Mouse (Mus musculus): ENCODE results near the gene Gpc2. TPM values are rescaled to one million over a fixed set of nuclear protein-coding genes. Genes with fewer than 3 reads are reported as not detected.

Gene Gpc2
- polyA plus RNA-seq, 1 experiment from 2014 or later = 15.0 TPM

DNA sequence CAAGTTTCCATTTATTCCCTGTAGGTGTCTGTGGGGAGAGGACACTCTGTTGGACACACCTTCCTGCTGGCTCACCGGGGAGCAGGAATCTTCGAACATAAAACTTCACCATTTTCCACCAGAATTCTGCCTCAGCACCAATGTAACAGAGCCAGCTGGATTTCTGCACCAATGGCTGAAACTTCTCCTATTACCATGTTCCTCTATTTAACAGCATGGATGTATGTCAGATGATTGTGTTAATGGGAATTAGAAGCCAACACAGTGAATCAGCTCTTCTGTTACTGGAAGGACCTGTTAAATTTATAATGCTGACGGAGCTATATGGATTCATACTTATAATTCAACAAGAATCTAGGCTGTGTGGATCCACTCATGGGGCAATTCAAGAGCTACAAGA lies 50.3 kb downstream of the Gpc2 start:
- Histone ChIP-seq H3K9ac (ENCODE audit: low read length) (no peak overlapping the region), H3K36me3 (ENCODE audit: control insufficient read depth, insufficient read depth, low read length) (no peaks in the 10 kb centered on the region)
- no peak for ATAC-seq (ENCODE audit: insufficient read depth, low FRiP score)

DNA sequence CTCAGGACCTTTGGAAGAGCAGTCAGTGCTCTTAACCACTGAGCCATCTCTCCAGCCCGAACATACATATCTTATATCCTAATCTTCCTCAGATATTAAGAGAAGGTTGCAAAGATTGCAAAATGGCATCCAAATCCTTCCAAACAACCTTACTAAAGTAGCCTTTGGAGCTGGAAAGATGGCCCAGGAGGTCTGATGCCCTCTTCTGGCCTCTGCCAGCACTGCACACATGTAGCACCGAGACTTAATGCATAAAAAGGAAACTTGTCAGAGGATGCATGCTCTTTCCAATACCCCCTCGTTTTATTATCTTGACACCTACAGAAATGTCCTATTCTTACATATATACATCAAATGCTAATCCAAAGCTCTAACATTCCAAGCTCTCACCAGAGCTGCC lies 51.8 kb downstream of the Gpc2 start:
- WGBS = 59% methylated on average over 3 of the region's 3 CpGs
- Histone ChIP-seq H3K27me3 (ENCODE audit: control insufficient read depth, insufficient read depth, low read length) (no peaks in the 10 kb centered on the region), H3K4me1 (ENCODE audit: control insufficient read depth, insufficient read depth, low read length) (no peaks in the 10 kb centered on the region), H3K4me2 (ENCODE audit: low read depth, low read length) (no peak overlapping the region), H3K27ac (ENCODE audit: low read length) (no peak overlapping the region), H3K9me3 (replicated peaks; ENCODE audit: control insufficient read depth, low read length) (no peaks in the 10 kb centered on the region), H3K36me3 (ENCODE audit: control insufficient read depth, insufficient read depth, low read length) (no peaks in the 10 kb centered on the region), H3K4me3 (replicated peaks; ENCODE audit: low read length) (no peak overlapping the region), H3K9ac (ENCODE audit: low read length) (no peak overlapping the region)
- no peak for ATAC-seq (ENCODE audit: insufficient read depth, low FRiP score)

More for the DNA sequence above, 50.3 kb downstream of the Gpc2 start:
- Histone ChIP-seq H3K4me1 (ENCODE audit: control insufficient read depth, insufficient read depth, low read length) (no peaks in the 10 kb centered on the region), H3K27me3 (ENCODE audit: control insufficient read depth, insufficient read depth, low read length) (no peaks in the 10 kb centered on the region), H3K4me3 (replicated peaks; ENCODE audit: low read length) (no peak overlapping the region), H3K27ac (ENCODE audit: low read length) (no peak overlapping the region), H3K4me2 (ENCODE audit: low read depth, low read length) (no peak overlapping the region), H3K9me3 (replicated peaks; ENCODE audit: control insufficient read depth, low read length) (no peaks in the 10 kb centered on the region)
- WGBS = 88% methylated on average over 3 of the region's 3 CpGs

DNA sequence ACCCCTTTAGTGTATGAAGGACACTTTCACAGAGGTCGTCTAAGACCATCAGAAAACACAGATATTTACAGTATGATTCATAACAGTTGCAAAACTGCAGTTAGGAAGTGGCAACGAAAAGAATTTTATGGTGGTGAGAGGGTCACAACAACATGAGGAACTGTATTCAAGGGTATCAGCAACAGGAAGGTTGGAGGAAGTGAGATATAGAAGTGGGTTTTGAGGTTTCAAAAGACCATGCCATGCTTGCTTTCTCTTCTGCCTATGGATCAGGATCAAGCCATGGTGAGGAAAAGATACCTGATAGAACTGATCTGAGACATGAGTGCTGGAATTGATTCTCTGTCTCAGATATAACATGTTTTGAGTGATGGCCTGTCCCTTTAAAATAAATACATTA lies 52.4 kb downstream of the Gpc2 start:
- no peaks in the 10 kb centered on the region for H3K27me3 ChIP-seq (ENCODE audit: control insufficient read depth, insufficient read depth, low read length)
- WGBS = 71% methylated on average over 2 of the region's 2 CpGs

DNA sequence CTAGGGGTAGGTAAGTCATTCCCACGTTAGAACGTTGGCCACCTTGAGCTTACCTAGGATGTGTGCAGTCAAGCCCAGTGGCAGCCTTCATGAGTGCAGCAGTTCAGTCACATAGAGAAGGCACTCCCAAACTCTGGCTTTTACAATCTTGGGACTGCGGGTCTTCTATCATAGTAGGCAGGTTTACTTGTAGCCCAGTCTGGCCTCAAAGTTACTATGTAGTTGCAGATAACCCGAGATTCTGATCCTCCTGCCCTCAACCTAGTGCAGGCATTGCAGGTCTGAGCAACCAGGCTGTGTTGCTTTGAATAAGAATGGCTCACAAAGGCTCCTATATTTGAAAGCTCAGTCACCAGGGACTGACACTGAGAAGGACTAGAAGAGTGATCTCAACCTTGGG lies 53.3 kb downstream of the Gpc2 start:
- WGBS = 69% methylated on average over 4 of the region's 4 CpGs
- ATAC-seq (ENCODE audit: insufficient read depth, low FRiP score) = no peak
- Histone ChIP-seq H3K27ac (ENCODE audit: low read length) (no peak overlapping the region), H3K9me3 (replicated peaks; ENCODE audit: control insufficient read depth, low read length) (no peaks in the 10 kb centered on the region), H3K27me3 (ENCODE audit: control insufficient read depth, insufficient read depth, low read length) (no peaks in the 10 kb centered on the region), H3K4me1 (ENCODE audit: control insufficient read depth, insufficient read depth, low read length) (no peaks in the 10 kb centered on the region), H3K36me3 (ENCODE audit: control insufficient read depth, insufficient read depth, low read length) (no peaks in the 10 kb centered on the region), H3K9ac (ENCODE audit: low read length) (no peak overlapping the region), H3K4me3 (replicated peaks; ENCODE audit: low read length) (no peak overlapping the region), H3K4me2 (ENCODE audit: low read depth, low read length) (no peak overlapping the region)

More for the DNA sequence above, 52.4 kb downstream of the Gpc2 start:
- ATAC-seq (ENCODE audit: insufficient read depth, low FRiP score) = no peak
- Histone ChIP-seq H3K36me3 (ENCODE audit: control insufficient read depth, insufficient read depth, low read length) (no peaks in the 10 kb centered on the region), H3K27ac (ENCODE audit: low read length) (no peak overlapping the region), H3K4me1 (ENCODE audit: control insufficient read depth, insufficient read depth, low read length) (no peaks in the 10 kb centered on the region), H3K9ac (ENCODE audit: low read length) (no peak overlapping the region), H3K9me3 (replicated peaks; ENCODE audit: control insufficient read depth, low read length) (no peaks in the 10 kb centered on the region), H3K4me2 (ENCODE audit: low read depth, low read length) (no peak overlapping the region), H3K4me3 (replicated peaks; ENCODE audit: low read length) (no peak overlapping the region)

DNA sequence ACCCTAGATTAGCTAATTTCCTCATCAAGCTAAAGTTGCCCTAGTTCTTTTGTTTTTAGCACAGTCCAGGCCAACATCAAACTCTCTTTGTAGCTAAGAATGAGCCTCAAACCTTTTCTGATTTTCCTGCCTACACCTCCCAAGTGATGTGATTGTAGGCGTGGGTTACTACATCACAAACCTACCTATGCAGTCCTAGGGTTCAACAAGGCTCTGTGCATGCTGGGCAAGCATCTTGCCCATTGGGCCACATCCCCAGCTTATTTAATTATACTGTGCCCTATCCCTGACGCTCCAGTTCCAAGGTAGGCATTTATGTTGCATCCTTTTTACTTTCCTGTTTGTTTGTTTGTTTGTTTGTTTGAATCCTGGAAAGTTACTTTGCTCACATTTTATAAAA lies 54.1 kb downstream of the Gpc2 start, which contains the start of gene Nxpe5:
Nxpe5 (plus strand) TSS at position 199 of the 400 bp plus-strand sequence.
- no peak within 1 kb of the TSS for H3K9ac ChIP-seq (ENCODE audit: low read length)
- H3K4me3 ChIP-seq (replicated peaks; ENCODE audit: low read length) = no peak within 1 kb of the TSS
- H3K36me3 ChIP-seq (ENCODE audit: control insufficient read depth, insufficient read depth, low read length) = no peaks in the 10 kb centered on the region
- 48% methylated on average over 2 of the region's 2 CpGs for WGBS
- no peaks in the 10 kb centered on the region for H3K9me3 ChIP-seq (replicated peaks; ENCODE audit: control insufficient read depth, low read length)
- no peak within 1 kb of the TSS for H3K27ac ChIP-seq (ENCODE audit: low read length)
- H3K27me3 ChIP-seq (ENCODE audit: control insufficient read depth, insufficient read depth, low read length) = no peaks in the 10 kb centered on the region
- H3K4me1 ChIP-seq (ENCODE audit: control insufficient read depth, insufficient read depth, low read length) = no peaks in the 10 kb centered on the region
- no peak for ATAC-seq (ENCODE audit: insufficient read depth, low FRiP score)
- H3K4me2 ChIP-seq (ENCODE audit: low read depth, low read length) = no peak within 1 kb of the TSS

Other genes with a start within 250 kb of the Gpc2 start
- gene Smok3c, start 226.8 kb downstream of the Gpc2 start, polyA plus RNA-seq (2015; fragmentation: Nextera tagmentation; extraction: Ambion mirVana) = not detected in 2 replicates
- gene Zkscan1, start 194.9 kb downstream of the Gpc2 start, polyA plus RNA-seq (2015; fragmentation: Nextera tagmentation; extraction: Ambion mirVana) = 16.5 and 17.7 TPM in 2 replicates
- gene Zscan21, start 163.1 kb downstream of the Gpc2 start, polyA plus RNA-seq (2015; fragmentation: Nextera tagmentation; extraction: Ambion mirVana) = 44.2 and 45.5 TPM in 2 replicates
- gene Zfp113, start 124.3 kb downstream of the Gpc2 start, polyA plus RNA-seq (2015; fragmentation: Nextera tagmentation; extraction: Ambion mirVana) = 13.3 and 15.1 TPM in 2 replicates
- gene Cops6, start 118.9 kb downstream of the Gpc2 start, polyA plus RNA-seq (2015; fragmentation: Nextera tagmentation; extraction: Ambion mirVana) = 281 and 289 TPM in 2 replicates
- 22.2 and 22.4 TPM in 2 replicates for gene Ap4m1, start 108.0 kb downstream of the Gpc2 start, polyA plus RNA-seq (2015; fragmentation: Nextera tagmentation; extraction: Ambion mirVana)
- 132 and 136 TPM in 2 replicates for gene Mcm7, start 107.6 kb downstream of the Gpc2 start, polyA plus RNA-seq (2015; fragmentation: Nextera tagmentation; extraction: Ambion mirVana)
- gene Taf6, start 92.6 kb downstream of the Gpc2 start, polyA plus RNA-seq (2015; fragmentation: Nextera tagmentation; extraction: Ambion mirVana) = 73.7 and 74.9 TPM in 2 replicates
- 44.9 and 47.2 TPM in 2 replicates for gene Cnpy4, start 92.5 kb downstream of the Gpc2 start, polyA plus RNA-seq (2015; fragmentation: Nextera tagmentation; extraction: Ambion mirVana)
- 6.7 TPM in 2 replicates for gene Mblac1, start 85.7 kb downstream of the Gpc2 start, polyA plus RNA-seq (2015; fragmentation: Nextera tagmentation; extraction: Ambion mirVana)
- 0.06 TPM in 1 of 2 replicates, not detected in the other for gene Nxpe5, start 54.1 kb downstream of the Gpc2 start, polyA plus RNA-seq (2015; fragmentation: Nextera tagmentation; extraction: Ambion mirVana)
- 76.1 and 79.4 TPM in 2 replicates for gene Lamtor4, start 24.5 kb downstream of the Gpc2 start, polyA plus RNA-seq (2015; fragmentation: Nextera tagmentation; extraction: Ambion mirVana)
- gene BC037034, start 16.0 kb downstream of the Gpc2 start, polyA plus RNA-seq (2015; fragmentation: Nextera tagmentation; extraction: Ambion mirVana) = 3.6 and 3.9 TPM in 2 replicates
- gene Gal3st4, start 7.2 kb downstream of the Gpc2 start, polyA plus RNA-seq (2015; fragmentation: Nextera tagmentation; extraction: Ambion mirVana) = 3.8 and 4.5 TPM in 2 replicates
- 0.13 and 0.41 TPM in 2 replicates for gene Gm43720, start within 50 bp of the Gpc2 start, polyA plus RNA-seq (2015; fragmentation: Nextera tagmentation; extraction: Ambion mirVana)
- gene Stag3, start 235 bp upstream of the Gpc2 start, polyA plus RNA-seq (2015; fragmentation: Nextera tagmentation; extraction: Ambion mirVana) = 3.1 and 3.7 TPM in 2 replicates
- gene Pvrig, start 62.0 kb upstream of the Gpc2 start, polyA plus RNA-seq (2015; fragmentation: Nextera tagmentation; extraction: Ambion mirVana) = 0.28 TPM in 1 of 2 replicates, not detected in the other
- 24.1 and 27.0 TPM in 2 replicates for gene Zfp157, start 161.5 kb upstream of the Gpc2 start, polyA plus RNA-seq (2015; fragmentation: Nextera tagmentation; extraction: Ambion mirVana)

Measured in stomach, embryonic 16.5 days (tissue).